ENCODE assay signal across 12 mouse cellular contexts in genomic region chr19:14565424-14566069, GRCm38 (mm10). TPM values are rescaled to one million over a fixed set of nuclear protein-coding genes. Genes with fewer than 3 reads are reported as not detected.
DNase-seq lines count a peak whose midpoint lies in the region; ATAC-seq and TF ChIP-seq lines count a peak whose summit lies in the region.
"Had no signal": no experiment of that assay in that cellular context is flagged by ENCODE, and none has a peak within 500 bp of the region (broad histone marks: within the 10 kb centered on the region; RNA-seq: fewer than 3 reads in every experiment).

No protein-coding gene starts in this region.

- peaks cover 82% of the 10 kb centered on the region for H3K4me1 ChIP-seq in forebrain, embryonic 10.5 days
- peaks cover 4% of the 10 kb centered on the region; the same call in 1 of the 2 replicates for H3K4me1 ChIP-seq in forebrain, postnatal 0 days (ENCODE audit: insufficient read depth)
- peaks cover 15% of the 10 kb centered on the region for H3K4me1 ChIP-seq in neural tube, embryonic 15.5 days

- peak; percentile 76 for DNase-seq in forebrain, embryonic 10.5 days (ENCODE audit: extremely low spot score, low spot score)
- DNase-seq in forebrain, postnatal 0 days = no peak
- DNase-seq in neural tube, embryonic 10.5 days (ENCODE audit: extremely low spot score, low spot score) = peak; percentile 30
- no peak for DNase-seq in spleen, adult 18-20 months
- no peak for DNase-seq in left cerebral cortex, postnatal 4 days
- DNase-seq in adrenal gland, adult 18-20 months (ENCODE audit: low spot score in 2 of 2) = no peak
- DNase-seq: kidney, postnatal 10 days; liver, postnatal 0 days; thymus, postnatal 4 days had no signal

- TF ChIP-seq CTCF in forebrain, postnatal 0 days (IDR thresholded peaks at IDR 0.05; ENCODE audit: low read depth) = no peak

- no peak overlapping the region for H3K9ac ChIP-seq in forebrain, postnatal 0 days
- H3K9ac ChIP-seq in neural tube, embryonic 15.5 days (replicated peaks) = no peak overlapping the region
- H3K9ac ChIP-seq: liver, postnatal 0 days had no signal

- H3K36me3 ChIP-seq in forebrain, embryonic 10.5 days (replicated peaks) = peaks cover 18% of the 10 kb centered on the region
- H3K36me3 ChIP-seq in forebrain, postnatal 0 days (ENCODE audit: insufficient read depth) = no peaks in the 10 kb centered on the region
- H3K36me3 ChIP-seq in neural tube, embryonic 15.5 days = no peaks in the 10 kb centered on the region

- intact Hi-C loops in left cerebral cortex, postnatal 4 days (cut with DNase I) = no loop called here

- no peak for ATAC-seq in forebrain, postnatal 0 days
- ATAC-seq in neural tube, embryonic 15.5 days (ENCODE audit: low FRiP score) = no peak
- ATAC-seq in megakaryocyte, adult 5-6 weeks (ENCODE audit: poor library complexity, severe bottlenecking) = peak; percentile 88
- ATAC-seq: liver, postnatal 0 days had no signal

- H3K27ac ChIP-seq in forebrain, embryonic 10.5 days = peak overlapping the region; percentile 40; the same call in 1 of the 2 replicates
- H3K27ac ChIP-seq in forebrain, postnatal 0 days (ENCODE audit: low read depth, low read length) = no peak overlapping the region
- no peak overlapping the region for H3K27ac ChIP-seq in neural tube, embryonic 15.5 days (replicated peaks)
- H3K27ac ChIP-seq: heart, embryonic 10.5 days had no signal

- H3K4me2 ChIP-seq in forebrain, postnatal 0 days (ENCODE audit: low read depth) = no peak overlapping the region
- no peak overlapping the region for H3K4me2 ChIP-seq in neural tube, embryonic 15.5 days

- H3K9me3 ChIP-seq in forebrain, embryonic 10.5 days = no peaks in the 10 kb centered on the region
- no peaks in the 10 kb centered on the region for H3K9me3 ChIP-seq in forebrain, postnatal 0 days (ENCODE audit: low read length)
- H3K9me3 ChIP-seq in neural tube, embryonic 15.5 days (replicated peaks) = no peaks in the 10 kb centered on the region
- H3K9me3 ChIP-seq: heart, embryonic 10.5 days had no signal

- peaks cover 31% of the 10 kb centered on the region; the same call in 1 of the 2 replicates for H3K27me3 ChIP-seq in forebrain, embryonic 10.5 days (ENCODE audit: poor library complexity, severe bottlenecking)
- no peaks in the 10 kb centered on the region for H3K27me3 ChIP-seq in forebrain, postnatal 0 days (ENCODE audit: insufficient read depth, low read length)
- no peaks in the 10 kb centered on the region for H3K27me3 ChIP-seq in neural tube, embryonic 15.5 days (replicated peaks)

- H3K4me3 ChIP-seq in forebrain, embryonic 10.5 days = no peak overlapping the region
- no peak overlapping the region for H3K4me3 ChIP-seq in forebrain, postnatal 0 days (ENCODE audit: low read depth, low read length)
- H3K4me3 ChIP-seq in neural tube, embryonic 15.5 days (replicated peaks) = no peak overlapping the region
- H3K4me3 ChIP-seq: heart, embryonic 10.5 days had no signal

- WGBS in forebrain, embryonic 10.5 days = 29% methylated on average over 4 of the region's 4 CpGs
- 25% methylated on average over 4 of the region's 4 CpGs for WGBS in forebrain, postnatal 0 days
- WGBS in neural tube, embryonic 15.5 days = 31% methylated on average over 4 of the region's 4 CpGs

RNA-seq across cellular contexts. Expression of gene Tle4, which starts 32.3 kb away (rescaled TPM):
- polyA plus RNA-seq in forebrain, embryonic 10.5 days (2016; fragmentation: Nextera tagmentation; extraction: Ambion mirVana) = 24.1 and 24.5 TPM in 2 replicates
- 70.1 and 82.7 TPM in 2 replicates for total RNA-seq in forebrain, postnatal 0 days (2014; rRNA removed)
- polyA plus RNA-seq in forebrain, postnatal 0 days (2015; fragmentation: Nextera tagmentation; extraction: Ambion mirVana) = 22.2 and 22.9 TPM in 2 replicates
- 22.3 and 24.3 TPM in 2 replicates for polyA plus RNA-seq in neural tube, embryonic 15.5 days (2015; fragmentation: Nextera tagmentation; extraction: Ambion mirVana)
- total RNA-seq in megakaryocyte, adult 5-6 weeks (2015) = 32.3 and 38.4 TPM in 2 replicates
- total RNA-seq in megakaryocyte, adult 5-6 weeks (2017) = 18.6 and 22.3 TPM in 2 replicates
- total RNA-seq in left cerebral cortex, postnatal 4 days (2021) = 10 to 100 TPM; 61.1 to 63.0 TPM
- 10 to 100 TPM in 1 of 2 experiments, 1 to 10 TPM in 1; 8.8 to 11.0 TPM for total RNA-seq in adrenal gland, adult 18-20 months (2021)

Comparison
In these comparisons a context has a peak if more than half of its experiments do, and no peak if none do; other contexts are left out.
1. DNase-seq: peak in forebrain, embryonic 10.5 days (single experiment) and neural tube, embryonic 10.5 days (single experiment); none in forebrain, postnatal 0 days (single experiment), spleen, adult 18-20 months (0 of 2), left cerebral cortex, postnatal 4 days (single experiment) and adrenal gland, adult 18-20 months (0 of 2).